Mouse (Mus musculus): ENCODE data around the gene Olfr1029. TPM values are rescaled to one million over a fixed set of nuclear protein-coding genes. Genes with fewer than 3 reads are reported as not detected.

Olfr1029 gene
- not detected for polyA plus RNA-seq (2017; shearing (Covaris generic))

DNA sequence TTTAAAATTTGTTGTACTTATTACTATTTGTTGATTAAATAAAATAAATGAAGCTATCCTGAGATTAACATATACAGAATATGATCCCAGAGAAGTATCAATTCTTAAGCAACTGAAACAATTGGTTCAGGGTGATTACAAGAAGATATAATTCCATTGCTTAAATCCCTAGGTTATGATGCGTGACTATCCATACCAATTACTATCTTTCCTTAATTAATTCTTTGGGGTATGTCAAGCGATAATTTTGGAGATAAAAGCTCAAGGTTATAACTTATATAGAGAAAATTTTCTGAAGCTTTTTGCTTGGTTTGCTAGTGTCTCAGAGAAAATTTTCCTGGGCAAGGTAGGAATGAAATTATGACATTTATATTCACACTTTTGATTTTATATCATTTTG, at the start of gene Olfr1029:
TSS of gene Olfr1029 (plus strand) at position 301 of the 400 bp plus-strand sequence.

DNA sequence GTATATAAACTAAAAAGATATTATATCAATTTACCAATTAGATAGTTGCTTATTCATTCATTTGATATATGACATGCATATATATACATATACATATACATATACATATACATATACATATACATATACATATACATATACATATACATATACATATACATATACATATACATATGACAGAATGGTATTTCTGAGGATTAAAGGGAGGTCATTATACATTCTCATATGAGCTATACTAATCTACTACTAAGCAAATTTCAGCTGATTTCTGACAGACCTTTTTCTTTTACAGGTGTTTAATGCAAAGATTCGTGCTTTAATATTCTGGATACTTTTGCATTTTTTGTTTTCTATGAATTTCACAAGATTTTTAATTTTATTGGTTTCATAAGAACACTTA, 23.6 kb upstream of the Olfr1029 start, which contains the start of gene Olfr1028:
TSS of gene Olfr1028 (plus strand) at position 301 of the 400 bp plus-strand sequence.

DNA sequence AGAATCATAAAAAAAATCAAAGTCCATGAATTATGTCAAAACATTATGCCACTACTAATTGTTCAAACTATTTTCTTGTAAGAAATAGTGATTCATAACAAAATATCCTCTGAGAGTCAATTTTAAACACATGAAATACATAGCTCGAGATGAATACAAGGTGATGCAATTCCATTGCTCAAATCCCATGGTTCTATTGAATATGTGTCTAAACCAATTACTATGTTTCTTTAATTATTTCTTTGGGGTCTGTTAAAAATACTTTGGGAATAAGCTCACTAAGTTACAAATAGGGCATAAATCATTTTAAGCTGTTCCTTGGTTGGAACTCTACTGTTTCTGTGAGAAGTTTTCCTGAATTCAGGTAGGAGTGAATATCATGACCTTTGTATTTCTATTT, 5.3 kb downstream of the Olfr1029 start, which contains the start of gene Olfr1030:
TSS of gene Olfr1030 (plus strand) at position 301 of the 400 bp plus-strand sequence.

DNA sequence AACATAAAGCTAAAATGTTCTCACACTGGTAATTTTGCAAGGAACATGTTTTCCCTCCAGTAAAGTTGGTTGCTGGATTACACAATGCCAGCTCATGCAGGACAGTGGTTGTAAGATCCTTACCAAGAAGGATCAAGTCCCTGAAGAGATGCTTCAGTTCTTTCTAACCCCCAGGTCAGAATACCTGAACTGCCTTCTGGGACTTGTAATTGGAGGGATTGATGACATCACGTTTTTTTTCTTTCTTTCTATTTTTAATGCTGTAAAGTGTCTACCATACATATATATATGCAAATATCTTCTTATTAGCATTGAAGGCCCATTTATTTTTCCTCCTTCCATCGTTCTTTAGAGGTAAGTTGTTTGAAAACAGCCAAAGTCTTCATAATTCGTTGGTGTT, 16.3 kb downstream of the Olfr1029 start, which contains the start of gene Olfr1031:
TSS of gene Olfr1031 (plus strand) at position 301 of the 400 bp plus-strand sequence.

DNA sequence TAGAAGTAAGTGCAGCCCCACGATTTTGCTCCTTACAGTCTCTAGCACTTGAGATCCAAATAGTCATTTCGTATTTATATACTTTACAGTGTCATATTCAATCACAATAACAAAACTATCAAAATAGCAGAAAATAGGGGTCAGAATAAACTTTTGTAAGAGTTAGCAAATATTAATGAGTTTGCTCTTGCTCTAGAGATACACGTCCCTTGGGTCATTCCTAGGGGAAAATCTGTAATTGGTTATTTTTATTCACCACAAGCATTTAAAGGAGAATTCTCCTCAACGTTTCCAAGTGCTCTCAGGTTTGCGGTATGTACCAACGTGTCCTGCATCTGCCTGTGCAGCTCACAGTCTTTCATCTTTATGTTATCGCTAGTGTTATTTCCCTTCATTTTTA, 31.5 kb downstream of the Olfr1029 start, which contains the start of gene Olfr1032:
TSS of gene Olfr1032 (plus strand) at position 301 of the 400 bp plus-strand sequence.

DNA sequence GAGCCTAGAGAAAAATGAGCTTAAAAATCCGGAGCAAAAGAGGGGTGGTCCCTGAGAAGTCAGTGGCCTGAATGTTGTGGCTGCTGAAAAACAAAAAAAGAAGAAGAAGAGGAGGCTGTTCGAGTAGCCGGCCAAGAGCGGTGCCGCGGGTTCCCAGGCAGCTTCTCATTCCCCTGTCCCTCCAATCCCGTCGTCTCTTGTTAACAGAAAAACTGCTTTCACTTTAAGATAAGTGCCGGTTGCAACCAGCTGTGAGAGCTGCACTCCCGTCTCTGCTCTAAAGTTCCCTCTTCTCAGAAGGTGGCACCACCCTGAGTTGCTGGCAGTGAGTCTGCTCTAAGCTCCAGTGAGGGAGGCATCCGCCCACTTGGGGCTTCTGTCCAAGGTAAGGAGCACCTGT, 46.7 kb downstream of the Olfr1029 start, which contains the start of gene Olfr1033:
TSS of gene Olfr1033 (plus strand) at position 228 of the 400 bp plus-strand sequence.

Other genes with a start within 250 kb of the Olfr1029 start
- not detected for gene Olfr1012, start 211.1 kb upstream of the Olfr1029 start, polyA plus RNA-seq (2017; shearing (Covaris generic))
- gene Olfr1013, start 206.8 kb upstream of the Olfr1029 start, polyA plus RNA-seq (2017; shearing (Covaris generic)) = 0.11 TPM
- 0.21 TPM for gene Olfr1014, start 201.2 kb upstream of the Olfr1029 start, polyA plus RNA-seq (2017; shearing (Covaris generic))
- 0.51 TPM for gene Olfr1015, start 191.9 kb upstream of the Olfr1029 start, polyA plus RNA-seq (2017; shearing (Covaris generic))
- gene Olfr1016, start 171.4 kb upstream of the Olfr1029 start, polyA plus RNA-seq (2017; shearing (Covaris generic)) = 1.2 TPM
- not detected for gene Olfr1018, start 155.4 kb upstream of the Olfr1029 start, polyA plus RNA-seq (2017; shearing (Covaris generic))
- gene Olfr1019, start 128.4 kb upstream of the Olfr1029 start, polyA plus RNA-seq (2017; shearing (Covaris generic)) = not detected
- not detected for gene Olfr1020, start 126.9 kb upstream of the Olfr1029 start, polyA plus RNA-seq (2017; shearing (Covaris generic))
- gene Olfr1022, start 105.3 kb upstream of the Olfr1029 start, polyA plus RNA-seq (2017; shearing (Covaris generic)) = not detected
- not detected for gene Olfr1023, start 88.3 kb upstream of the Olfr1029 start, polyA plus RNA-seq (2017; shearing (Covaris generic))
- gene Olfr1024, start 68.8 kb upstream of the Olfr1029 start, polyA plus RNA-seq (2017; shearing (Covaris generic)) = not detected
- gene Olfr1025-ps1, start 58.7 kb upstream of the Olfr1029 start, polyA plus RNA-seq (2017; shearing (Covaris generic)) = not detected
- gene Olfr1026, start 52.3 kb upstream of the Olfr1029 start, polyA plus RNA-seq (2017; shearing (Covaris generic)) = not detected
- not detected for gene Olfr1028, start 23.5 kb upstream of the Olfr1029 start, polyA plus RNA-seq (2017; shearing (Covaris generic))
- gene Olfr1030, start 5.4 kb downstream of the Olfr1029 start, polyA plus RNA-seq (2017; shearing (Covaris generic)) = 0.11 TPM
- gene Olfr1031, start 16.4 kb downstream of the Olfr1029 start, polyA plus RNA-seq (2017; shearing (Covaris generic)) = not detected
- not detected for gene Olfr1032, start 31.6 kb downstream of the Olfr1029 start, polyA plus RNA-seq (2017; shearing (Covaris generic))
- 18.8 TPM for gene Olfr1033, start 46.7 kb downstream of the Olfr1029 start, polyA plus RNA-seq (2017; shearing (Covaris generic))
- gene Olfr1034, start 72.0 kb downstream of the Olfr1029 start, polyA plus RNA-seq (2017; shearing (Covaris generic)) = not detected
- gene Olfr1036, start 100.1 kb downstream of the Olfr1029 start, polyA plus RNA-seq (2017; shearing (Covaris generic)) = not detected
- not detected for gene Olfr1037, start 113.5 kb downstream of the Olfr1029 start, polyA plus RNA-seq (2017; shearing (Covaris generic))
- not detected for gene Olfr1039, start 162.0 kb downstream of the Olfr1029 start, polyA plus RNA-seq (2017; shearing (Covaris generic))
- not detected for gene Olfr1040, start 172.8 kb downstream of the Olfr1029 start, polyA plus RNA-seq (2017; shearing (Covaris generic))
- 0.29 TPM for gene Olfr1042, start 187.9 kb downstream of the Olfr1029 start, polyA plus RNA-seq (2017; shearing (Covaris generic))
- gene Olfr1043, start 193.6 kb downstream of the Olfr1029 start, polyA plus RNA-seq (2017; shearing (Covaris generic)) = not detected
- gene Olfr1044, start 203.9 kb downstream of the Olfr1029 start, polyA plus RNA-seq (2017; shearing (Covaris generic)) = 0.45 TPM
- gene Olfr52, start 211.8 kb downstream of the Olfr1029 start, polyA plus RNA-seq (2017; shearing (Covaris generic)) = 0.38 TPM
- not detected for gene Olfr1045, start 229.1 kb downstream of the Olfr1029 start, polyA plus RNA-seq (2017; shearing (Covaris generic))
- gene Olfr1046, start 245.4 kb downstream of the Olfr1029 start, polyA plus RNA-seq (2017; shearing (Covaris generic)) = not detected

Data from effector memory CD4-positive, alpha-beta T cell, adult 7 months (primary cell).